Mouse (Mus musculus) limb, embryonic 13.5 days (tissue): ENCODE measurements around the gene Fmo3. TPM values are rescaled to one million over a fixed set of nuclear protein-coding genes. Genes with fewer than 3 reads are reported as not detected.

ENCODE experiments used
- ATAC-seq: fragments of 200-750 bp; cut with Nextera tagmentation; 2 replicates; pipeline ENCODE4 v1.8.0; 2017; ENCODE audit warnings: low read depth, moderate number of reproducible peaks, moderate TSS enrichment; ENCODE audit not compliant: low FRiP score
- H3K27ac ChIP-seq: fragments of 300-500 bp; sonication (generic); 2 replicates; pipeline ENCODE4 v1.5.1; 2015; ENCODE audit warnings: inconsistent platforms, mild to moderate bottlenecking, moderate library complexity
- H3K27me3 ChIP-seq: fragments of 300-500 bp; sonication (generic); 2 replicates; pipeline ENCODE4 v1.6.1; 2015; ENCODE audit warnings: mild to moderate bottlenecking, inconsistent platforms
- H3K36me3 ChIP-seq: fragments of 300-500 bp; sonication (generic); 2 replicates; pipeline ENCODE4 v1.6.1; 2015; ENCODE audit warnings: inconsistent platforms, mild to moderate bottlenecking, moderate library complexity
- H3K4me1 ChIP-seq: fragments of 300-500 bp; sonication (generic); 2 replicates; pipeline ENCODE4 v1.6.1; 2015; ENCODE audit warnings: inconsistent platforms
- H3K4me2 ChIP-seq: fragments of 300-500 bp; sonication (generic); replicated peaks from 2 replicates; pipeline ENCODE4 v1.6.1; 2015; ENCODE audit warnings: inconsistent platforms, mild to moderate bottlenecking, moderate library complexity
- H3K4me3 ChIP-seq: fragments of 300-500 bp; sonication (generic); 2 replicates; pipeline ENCODE4 v1.5.1; 2015; ENCODE audit warnings: moderate library complexity, mild to moderate bottlenecking, inconsistent platforms
- H3K9ac ChIP-seq: fragments of 300-500 bp; sonication (generic); 2 replicates; pipeline ENCODE4 v1.6.1; 2015; ENCODE audit warnings: mild to moderate bottlenecking, inconsistent platforms
- H3K9me3 ChIP-seq: fragments of 300-500 bp; sonication (generic); 2 replicates; pipeline ENCODE4 v1.6.1; 2016; ENCODE audit warnings: inconsistent platforms
- WGBS: fragments of 180-500 bp; shearing (Covaris S2); methylation state at CpG from one replicate; pipeline ENCODE4 v1.1.7; 2015; 5-methylcytosine and 5-hydroxymethylcytosine counted together
- polyA plus RNA-seq: library from polyadenylated mRNA; unstranded; fragments of >200 nt; fragmentation: Nextera tagmentation; extraction: Ambion mirVana; gene quantifications from 2 replicates; pipeline ENCODE4 v1.2.1, GENCODE M21; 2015

The Fmo3 gene
- polyA plus RNA-seq, 1 experiment from 2014 or later, result not detected

GRCm38 (mm10) chr1:162925121-162925520 is 59.2 kb downstream of the Fmo3 start:
- no peak for ATAC-seq
- H3K4me2 ChIP-seq, result no peak overlapping the region
- H3K4me1 ChIP-seq, result no peaks in the 10 kb centered on the region
- H3K9ac ChIP-seq, result no peak overlapping the region
- no peaks in the 10 kb centered on the region for H3K27me3 ChIP-seq
- H3K9me3 ChIP-seq, result no peaks in the 10 kb centered on the region
- no peak overlapping the region for H3K4me3 ChIP-seq
- no peaks in the 10 kb centered on the region for H3K36me3 ChIP-seq
- WGBS, result 55% methylated on average over 1 of the region's 1 CpGs
- no peak overlapping the region for H3K27ac ChIP-seq

GRCm38 (mm10) chr1:162916661-162917060 is 67.7 kb downstream of the Fmo3 start:
- 75% methylated on average over 8 of the region's 8 CpGs for WGBS
- Histone ChIP-seq H3K4me3 (no peak overlapping the region), H3K27ac (no peak overlapping the region), H3K4me1 (no peaks in the 10 kb centered on the region), H3K9me3 (no peaks in the 10 kb centered on the region), H3K4me2 (no peak overlapping the region), H3K27me3 (no peaks in the 10 kb centered on the region), H3K9ac (no peak overlapping the region), H3K36me3 (no peaks in the 10 kb centered on the region)
- no peak for ATAC-seq

- Histone ChIP-seq H3K4me2 (no peak overlapping the region), H3K36me3 (no peaks in the 10 kb centered on the region), H3K27ac (no peak overlapping the region), H3K9ac (no peak overlapping the region), H3K4me1 (no peaks in the 10 kb centered on the region), H3K4me3 (no peak overlapping the region), H3K27me3 (no peaks in the 10 kb centered on the region), H3K9me3 (no peaks in the 10 kb centered on the region)
- no peak for ATAC-seq
- 83% methylated on average over 4 of the region's 4 CpGs for WGBS
Observed at GRCm38 (mm10) chr1:162914932-162915556, 69.3 kb downstream of the Fmo3 start.

- no peak overlapping the region for H3K9ac ChIP-seq
- H3K27ac ChIP-seq, result no peak overlapping the region
- no peak overlapping the region for H3K4me3 ChIP-seq
- no peaks in the 10 kb centered on the region for H3K27me3 ChIP-seq
- ATAC-seq, result no peak
- no peaks in the 10 kb centered on the region for H3K4me1 ChIP-seq
- H3K4me2 ChIP-seq, result no peak overlapping the region
- no peaks in the 10 kb centered on the region for H3K9me3 ChIP-seq
- H3K36me3 ChIP-seq, result no peaks in the 10 kb centered on the region
Observed at GRCm38 (mm10) chr1:162912085-162912484, 72.2 kb downstream of the Fmo3 start.

Other genes starting within 250 kb of the Fmo3 start
- gene Prrc2c, start 244.0 kb downstream of the Fmo3 start, polyA plus RNA-seq, result 194 and 195 TPM in 2 replicates
- gene Fmo4, start 170.6 kb downstream of the Fmo3 start, polyA plus RNA-seq, result 0.23 and 0.51 TPM in 2 replicates
- gene Fmo1, start 117.9 kb downstream of the Fmo3 start, polyA plus RNA-seq, result 12.0 and 14.9 TPM in 2 replicates
- 0.38 and 0.45 TPM in 2 replicates for gene Fmo2, start 85.8 kb downstream of the Fmo3 start, polyA plus RNA-seq
- gene Fmo6, start 47.0 kb downstream of the Fmo3 start, polyA plus RNA-seq, result 0.40 and 0.66 TPM in 2 replicates
- not detected in 2 replicates for gene Mroh9, start 101.1 kb upstream of the Fmo3 start, polyA plus RNA-seq